Mouse (Mus musculus) stomach, postnatal 0 days (tissue): ENCODE data around the gene Xlr5a. TPM values are rescaled to one million over a fixed set of nuclear protein-coding genes. Genes with fewer than 3 reads are reported as not detected.
A peak's percentile ranks its signal among the peaks of the same experiment; 100 is the strongest.
"Not testable (repeated sequence)": the region's sequence is repeated elsewhere in the genome, so short reads cannot be mapped to it uniquely, and the experiment has no call there.

Experiments
- ATAC-seq: fragments of 200-750 bp; cut with Nextera tagmentation; 2 replicates; pipeline ENCODE4 v1.8.0; 2017; ENCODE audit not compliant: low FRiP score, low TSS enrichment
- DNase-seq: peaks from one replicate; pipeline ENCODE4 v3.0.0-alpha.2; 2016; ENCODE audit warnings: low spot score
- H3K27ac ChIP-seq: fragments of 300-500 bp; sonication (generic); replicated peaks from 2 replicates; pipeline ENCODE4 v1.5.1; 2014; ENCODE audit warnings: mild to moderate bottlenecking, control low read depth
- H3K27me3 ChIP-seq: fragments of 300-500 bp; sonication (generic); 2 replicates; pipeline ENCODE4 v1.6.1; 2014; ENCODE audit warnings: low read length; ENCODE audit not compliant: control insufficient read depth, insufficient read depth
- H3K36me3 ChIP-seq: fragments of 300-500 bp; sonication (generic); 2 replicates; pipeline ENCODE4 v1.6.1; 2014; ENCODE audit warnings: low read length, mixed read lengths; ENCODE audit not compliant: control insufficient read depth, insufficient read depth
- H3K4me1 ChIP-seq: fragments of 300-500 bp; sonication (generic); replicated peaks from 2 replicates; pipeline ENCODE4 v1.6.1; 2014; ENCODE audit warnings: antibody characterized with exemption; ENCODE audit not compliant: control insufficient read depth, insufficient read depth
- H3K4me2 ChIP-seq: fragments of 300-500 bp; sonication (generic); replicated peaks from 2 replicates; pipeline ENCODE4 v1.6.1; 2014; ENCODE audit warnings: low read depth, mild to moderate bottlenecking, control low read depth, moderate library complexity
- H3K4me3 ChIP-seq: fragments of 300-500 bp; sonication (generic); 2 replicates; pipeline ENCODE4 v1.5.1; 2014; ENCODE audit warnings: low read depth, low read length, control low read depth
- H3K9ac ChIP-seq: fragments of 300-500 bp; sonication (generic); 2 replicates; pipeline ENCODE4 v1.6.1; 2014; ENCODE audit warnings: mild to moderate bottlenecking, low read length, control low read depth, mixed read lengths
- H3K9me3 ChIP-seq: fragments of 300-500 bp; sonication (generic); 2 replicates; pipeline ENCODE4 v1.6.1; 2016; ENCODE audit warnings: low read length; ENCODE audit not compliant: control insufficient read depth
- CTCF ChIP-seq: IDR thresholded peaks from 2 replicates; pipeline ENCODE4 v1.5.1; 2016; ENCODE audit warnings: antibody characterized with exemption, low read depth, mild to moderate bottlenecking, moderate library complexity
- EP300 ChIP-seq: optimal IDR thresholded peaks from 2 replicates; pipeline ENCODE3; 2016; ENCODE audit warnings: antibody characterized with exemption
- WGBS: fragments of 180-500 bp; shearing (Covaris S2); extraction: QIAGEN DNeasy Blood & Tissue Kit; methylation state at CpG from one replicate; pipeline ENCODE4 v1.1.7; 2014; 5-methylcytosine and 5-hydroxymethylcytosine counted together
- polyA plus RNA-seq: library from polyadenylated mRNA; unstranded; fragments of >200 nt; fragmentation: Nextera tagmentation; extraction: Ambion mirVana; gene quantifications from 2 replicates; pipeline ENCODE4 v1.2.1, GENCODE M21; 2015

The Xlr5a gene
- 0.23 TPM in 1 of 2 replicates, not detected in the other for polyA plus RNA-seq

- not testable (repeated sequence) for H3K4me2 ChIP-seq, DNase-seq, H3K4me3 ChIP-seq, H3K27ac ChIP-seq, H3K4me1 ChIP-seq, H3K9ac ChIP-seq, H3K9me3 ChIP-seq, ATAC-seq, H3K36me3 ChIP-seq, H3K27me3 ChIP-seq
- WGBS: 92% methylated on average over 12 of the region's 17 CpGs
These were observed at the start of gene Xlr5a, which contains the start of gene Xlr5c for GRCm38 (mm10) chrX:73292876-73293275. Gene Xlr5a (minus strand): TSS chrX:73292976. Gene Xlr5c (minus strand): TSS chrX:73292976.

GRCm38 (mm10) chrX:73342483-73342895 is 49.7 kb upstream of the Xlr5a start, which contains the start of gene Zfp275:
Gene Zfp275 (plus strand): TSS chrX:73342621.
- Histone ChIP-seq H3K9me3 (no peaks in the 10 kb centered on the region), H3K27ac (peak within 1 kb of the TSS; percentile 61), H3K4me1 (no peaks in the 10 kb centered on the region), H3K27me3 (no peaks in the 10 kb centered on the region), H3K36me3 (no peaks in the 10 kb centered on the region), H3K4me2 (peak within 1 kb of the TSS; percentile 58), H3K9ac (peak within 1 kb of the TSS; percentile 66), H3K4me3 (peak within 1 kb of the TSS; percentile 55)
- WGBS: 15% methylated on average over 36 of the region's 37 CpGs
- ATAC-seq: peak; percentile 89
- DNase-seq: peak; percentile 72
- TF ChIP-seq CTCF (peak; percentile 6; the same call in 1 of the 2 replicates), EP300 (no peak)

- no peaks in the 10 kb centered on the region for H3K4me1 ChIP-seq
- no peak for DNase-seq
- H3K27me3 ChIP-seq: no peaks in the 10 kb centered on the region
- no peaks in the 10 kb centered on the region for H3K9me3 ChIP-seq
- no peak overlapping the region for H3K27ac ChIP-seq
- peak; percentile 6; the same call in 1 of the 2 replicates for ATAC-seq
- no peaks in the 10 kb centered on the region for H3K36me3 ChIP-seq
- TF ChIP-seq CTCF: no peak
- TF ChIP-seq EP300: no peak
- no peak overlapping the region for H3K9ac ChIP-seq
- peak overlapping the region; percentile 58 for H3K4me2 ChIP-seq
- WGBS: 28% methylated on average over 3 of the region's 3 CpGs
- peak overlapping the region; percentile 55 for H3K4me3 ChIP-seq
These were observed 49.3 kb upstream of the Xlr5a start for GRCm38 (mm10) chrX:73342068-73342467.

GRCm38 (mm10) chrX:73341473-73341872 is 48.7 kb upstream of the Xlr5a start:
- no peak overlapping the region for H3K27ac ChIP-seq
- ATAC-seq: no peak
- H3K27me3 ChIP-seq: no peaks in the 10 kb centered on the region
- no peak for DNase-seq
- H3K4me1 ChIP-seq: no peaks in the 10 kb centered on the region
- H3K4me3 ChIP-seq: no peak overlapping the region
- H3K36me3 ChIP-seq: no peaks in the 10 kb centered on the region
- no peak overlapping the region for H3K4me2 ChIP-seq
- 67% methylated on average over 1 of the region's 1 CpGs for WGBS
- TF ChIP-seq CTCF (no peak), EP300 (no peak)
- H3K9me3 ChIP-seq: no peaks in the 10 kb centered on the region
- H3K9ac ChIP-seq: no peak overlapping the region

GRCm38 (mm10) chrX:73336740-73337139 is 44.0 kb upstream of the Xlr5a start, which contains the start of gene Gm45015:
Gene Gm45015 (minus strand): TSS chrX:73336840.
- Histone ChIP-seq H3K27ac (no peak within 1 kb of the TSS), H3K9me3 (no peaks in the 10 kb centered on the region), H3K36me3 (no peaks in the 10 kb centered on the region), H3K9ac (no peak within 1 kb of the TSS), H3K4me3 (no peak within 1 kb of the TSS), H3K4me2 (no peak within 1 kb of the TSS), H3K27me3 (no peaks in the 10 kb centered on the region), H3K4me1 (no peaks in the 10 kb centered on the region)
- WGBS: 79% methylated on average over 4 of the region's 4 CpGs
- DNase-seq (no peak), ATAC-seq (no peak)
- TF ChIP-seq CTCF: no peak
- no peak for TF ChIP-seq EP300

- Histone ChIP-seq H3K9me3 (no peaks in the 10 kb centered on the region), H3K4me1 (no peaks in the 10 kb centered on the region), H3K4me2 (no peak overlapping the region), H3K4me3 (no peak overlapping the region), H3K9ac (no peak overlapping the region), H3K27me3 (no peaks in the 10 kb centered on the region), H3K27ac (no peak overlapping the region), H3K36me3 (no peaks in the 10 kb centered on the region)
- ATAC-seq (no peak), DNase-seq (no peak)
- no peak for TF ChIP-seq EP300
- no peak for TF ChIP-seq CTCF
These were observed 40.8 kb upstream of the Xlr5a start for GRCm38 (mm10) chrX:73333548-73333947.
